In the genomic region with DNA sequence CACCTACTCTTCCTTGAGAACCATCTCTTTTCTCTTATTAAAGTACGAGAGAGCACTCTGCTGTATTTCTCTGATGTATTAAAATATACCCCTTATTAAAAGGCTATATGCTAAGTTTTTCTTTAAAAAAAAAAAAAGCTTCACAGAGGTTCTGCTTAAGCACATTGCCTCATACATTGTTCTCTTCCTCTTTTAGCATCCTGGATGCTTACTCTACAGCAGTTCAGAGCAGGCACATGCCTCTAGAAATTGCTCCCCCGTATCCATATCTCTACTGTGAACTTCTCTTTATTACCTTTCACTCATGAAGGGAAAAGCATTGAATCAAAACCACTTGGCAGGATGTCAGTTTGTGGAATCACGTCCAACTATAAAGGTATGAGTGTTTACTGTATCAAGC, we compare ENCODE assay signal across 21 mouse cellular contexts.
"Had no signal": no experiment of that assay in that cellular context is flagged by ENCODE, and none has a peak within 500 bp of the region (broad histone marks: within the 10 kb centered on the region; RNA-seq: fewer than 3 reads in every experiment).

No protein-coding gene starts in this region.

- H3K36me3 ChIP-seq: limb, embryonic 15.5 days; midbrain, embryonic 12.5 days; midbrain, embryonic 15.5 days; neural tube, embryonic 13.5 days had no signal

- DNase-seq: kidney, adult 2 months; kidney, postnatal 25 days; layer of hippocampus, adult 9-11 months; liver, postnatal 0 days; lung, embryonic 14.5 days; retina, postnatal 1 day; right cerebral cortex, postnatal 25 days; spleen, adult 18-20 months; thymus, adult 18-20 months; thymus, postnatal 36 days had no signal

- H3K9me3 ChIP-seq: limb, embryonic 15.5 days; midbrain, embryonic 12.5 days; midbrain, embryonic 15.5 days; neural tube, embryonic 13.5 days had no signal

- H3K9ac ChIP-seq: limb, embryonic 15.5 days; liver, embryonic 14.5 days; liver, postnatal 0 days; lung, embryonic 14.5 days; midbrain, embryonic 12.5 days; midbrain, embryonic 15.5 days; neural tube, embryonic 13.5 days had no signal

- H3K4me1 ChIP-seq: limb, embryonic 15.5 days; midbrain, embryonic 12.5 days; midbrain, embryonic 15.5 days; neural tube, embryonic 13.5 days had no signal

- H3K27me3 ChIP-seq: limb, embryonic 15.5 days; midbrain, embryonic 12.5 days; midbrain, embryonic 15.5 days; neural tube, embryonic 13.5 days had no signal

- H3K27ac ChIP-seq: kidney, postnatal 0 days; layer of hippocampus, adult 2 months; limb, embryonic 15.5 days; liver, embryonic 14.5 days; macrophage; midbrain, embryonic 12.5 days; midbrain, embryonic 15.5 days; neural tube, embryonic 13.5 days had no signal

- H3K4me3 ChIP-seq: layer of hippocampus, adult 2 months; limb, embryonic 15.5 days; midbrain, embryonic 12.5 days; midbrain, embryonic 15.5 days; myocyte; neural tube, embryonic 13.5 days had no signal

- H3K4me2 ChIP-seq: limb, embryonic 15.5 days; liver, embryonic 11.5 days; lung, embryonic 14.5 days; midbrain, embryonic 12.5 days; midbrain, embryonic 15.5 days; neural tube, embryonic 13.5 days had no signal

- ATAC-seq: liver, postnatal 0 days; lung, postnatal 0 days; midbrain, embryonic 15.5 days had no signal
